Mouse (Mus musculus) midbrain, embryonic 10.5 days (tissue): ENCODE data around the gene Rln1. TPM values are rescaled to one million over a fixed set of nuclear protein-coding genes. Genes with fewer than 3 reads are reported as not detected.

Experiments used
- DNase-seq: peaks from one replicate; pipeline ENCODE4 v3.0.0-alpha.2; 2017; ENCODE audit warnings: low spot score
- H3K27ac ChIP-seq: fragments of 300-500 bp; sonication (generic); replicated peaks from 2 replicates; pipeline ENCODE4 v1.5.1; 2016; ENCODE audit warnings: mild to moderate bottlenecking
- H3K27me3 ChIP-seq: fragments of 300-500 bp; sonication (generic); 2 replicates; pipeline ENCODE4 v1.6.1; 2016; ENCODE audit warnings: low read depth, mild to moderate bottlenecking; ENCODE audit not compliant: poor library complexity, severe bottlenecking
- H3K36me3 ChIP-seq: fragments of 300-500 bp; sonication (generic); 2 replicates; pipeline ENCODE4 v1.6.1; 2016; ENCODE audit warnings: mild to moderate bottlenecking, moderate library complexity
- H3K4me1 ChIP-seq: fragments of 300-500 bp; sonication (generic); 2 replicates; pipeline ENCODE4 v1.6.1; 2016
- H3K4me3 ChIP-seq: fragments of 300-500 bp; sonication (generic); 2 replicates; pipeline ENCODE4 v1.5.1; 2016; ENCODE audit warnings: mild to moderate bottlenecking, moderate library complexity
- H3K9me3 ChIP-seq: fragments of 300-500 bp; sonication (generic); replicated peaks from 2 replicates; pipeline ENCODE4 v1.6.1; 2016; ENCODE audit warnings: mild to moderate bottlenecking
- WGBS: fragments of 180-500 bp; shearing (Covaris S2); methylation state at CpG from one replicate; pipeline ENCODE4 v1.1.7; 2016; 5-methylcytosine and 5-hydroxymethylcytosine counted together
- polyA plus RNA-seq: library from polyadenylated mRNA; unstranded; fragments of >200 nt; fragmentation: Nextera tagmentation; extraction: Ambion mirVana; gene quantifications from 2 replicates; pipeline ENCODE4 v1.2.1, GENCODE M21; 2016

The Rln1 gene
- 0.57 and 1.3 TPM in 2 replicates for polyA plus RNA-seq

DNA sequence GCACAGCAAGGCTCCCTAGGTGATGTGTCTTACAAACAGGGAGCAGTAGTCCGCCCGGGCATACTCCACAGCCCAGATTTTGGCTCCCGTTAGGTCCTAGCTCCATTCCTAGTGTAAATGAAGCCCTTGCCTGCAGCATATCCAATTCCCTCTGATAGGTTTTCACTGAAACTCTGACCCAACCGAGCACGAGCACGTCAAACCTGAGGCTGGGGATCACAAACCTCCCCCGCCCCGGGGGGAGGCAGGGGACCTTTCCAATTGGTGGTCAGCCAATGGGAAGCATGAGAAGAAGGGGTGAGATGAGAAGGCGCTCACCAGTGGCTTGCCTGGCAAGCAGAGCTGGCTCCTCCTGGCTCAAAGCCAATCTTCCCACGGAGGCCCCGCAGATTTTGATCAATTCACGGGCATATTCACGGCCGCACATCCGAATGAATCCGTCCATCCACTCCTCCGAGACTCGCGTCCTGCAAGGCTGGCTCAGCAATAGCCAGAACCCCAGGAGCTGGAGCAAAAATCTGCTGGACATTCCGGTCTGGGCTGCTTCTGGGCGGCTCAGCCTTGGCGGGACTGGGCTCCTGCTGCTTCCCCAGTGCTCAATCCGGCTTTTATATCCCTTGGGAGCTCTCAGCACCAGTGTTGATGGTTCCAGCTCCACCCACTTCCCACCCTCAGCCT is at the start of gene Rln1:
TSS of gene Rln1 (minus strand) at position 603 of the 678 bp plus-strand sequence.
- peaks cover 11% of the 10 kb centered on the region for H3K4me1 ChIP-seq
- DNase-seq = peak; percentile 62
- H3K27ac ChIP-seq = peak within 1 kb of the TSS; percentile 84
- no peaks in the 10 kb centered on the region for H3K36me3 ChIP-seq
- peak within 1 kb of the TSS; percentile 58 for H3K4me3 ChIP-seq
- 3% methylated on average over 23 of the region's 23 CpGs for whole genome bisulfite sequencing
- H3K9me3 ChIP-seq = no peaks in the 10 kb centered on the region
- peaks cover 27% of the 10 kb centered on the region for H3K27me3 ChIP-seq

DNA sequence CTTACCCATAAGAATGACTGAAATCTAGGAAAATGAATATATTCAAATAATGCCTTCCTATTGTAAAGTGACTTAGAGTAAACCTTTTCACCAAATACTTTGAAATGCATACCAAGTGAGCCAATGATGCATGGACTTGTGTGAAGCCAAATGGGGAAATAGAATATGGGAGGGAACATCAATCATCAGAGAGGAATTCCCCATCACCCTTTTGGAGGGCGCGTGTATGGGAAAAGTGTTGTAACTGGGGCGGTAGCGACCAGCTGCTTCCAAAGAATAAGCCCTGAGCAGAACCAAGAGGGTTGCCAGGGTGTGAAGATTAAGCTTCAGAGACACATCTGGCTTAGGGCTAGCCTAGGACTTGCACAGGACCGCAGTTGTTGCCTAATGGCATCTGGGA is 48.9 kb upstream of the Rln1 start:
- Histone ChIP-seq H3K4me1 (no peaks in the 10 kb centered on the region), H3K9me3 (no peaks in the 10 kb centered on the region), H3K36me3 (no peaks in the 10 kb centered on the region), H3K4me3 (no peak overlapping the region), H3K27ac (no peak overlapping the region), H3K27me3 (no peaks in the 10 kb centered on the region)
- 94% methylated on average over 5 of the region's 5 CpGs for WGBS
- DNase-seq = no peak

DNA sequence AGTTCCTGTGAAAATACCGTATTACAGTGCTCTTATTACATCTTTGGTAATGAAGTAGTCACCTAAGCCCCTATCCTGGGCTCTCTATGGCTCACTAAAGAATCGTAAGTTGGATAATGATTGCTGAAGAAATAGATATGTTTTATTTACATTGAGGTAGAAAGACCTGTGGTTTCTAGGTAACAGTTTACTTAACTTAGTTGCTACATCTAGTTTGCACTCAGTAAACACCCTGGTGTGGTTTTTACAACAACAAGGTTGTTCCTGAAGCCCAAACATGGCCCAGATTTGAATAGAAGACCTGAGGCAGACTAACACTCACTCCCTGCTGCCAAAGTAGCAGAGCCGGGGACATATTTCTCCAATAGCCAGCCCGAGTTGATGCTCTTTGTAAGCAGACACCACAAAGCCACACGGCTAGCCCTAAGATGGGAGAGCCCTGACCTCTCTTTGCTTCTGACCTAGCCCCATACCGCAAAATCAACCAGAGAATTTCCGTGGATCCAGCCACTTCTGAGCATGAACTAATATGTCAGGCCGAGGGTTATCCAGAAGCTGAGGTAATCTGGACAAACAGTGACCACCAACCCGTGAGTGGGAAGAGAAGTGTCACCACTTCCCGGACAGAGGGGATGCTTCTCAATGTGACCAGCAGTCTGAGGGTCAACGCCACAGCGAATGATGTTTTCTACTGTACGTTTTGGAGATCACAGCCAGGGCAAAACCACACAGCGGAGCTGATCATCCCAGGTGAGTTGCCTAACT is 45.6 kb upstream of the Rln1 start:
- no peak for DNase-seq
- H3K27me3 ChIP-seq = no peaks in the 10 kb centered on the region
- WGBS = 92% methylated on average over 14 of the region's 14 CpGs
- H3K36me3 ChIP-seq = no peaks in the 10 kb centered on the region
- no peak overlapping the region for H3K27ac ChIP-seq
- no peaks in the 10 kb centered on the region for H3K4me1 ChIP-seq
- no peaks in the 10 kb centered on the region for H3K9me3 ChIP-seq
- H3K4me3 ChIP-seq = no peak overlapping the region

DNA sequence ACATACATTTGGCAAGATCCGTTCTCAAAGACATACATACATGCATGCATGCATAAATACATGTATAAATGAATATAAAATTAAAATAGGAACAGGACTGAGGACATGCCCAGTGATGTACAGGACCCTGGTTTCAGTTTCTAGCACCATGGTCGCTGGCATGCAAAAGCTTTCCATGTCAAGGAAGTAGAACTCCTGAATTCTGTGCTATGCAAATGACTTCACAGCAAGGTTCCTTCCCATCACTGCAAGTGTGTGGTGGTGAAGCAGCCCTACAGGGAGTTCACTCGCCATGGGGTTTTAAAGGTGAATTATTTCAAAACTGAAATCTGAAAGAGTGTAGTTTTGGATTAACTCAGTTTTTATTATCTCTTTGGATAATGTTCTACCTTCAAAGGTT is 41.9 kb upstream of the Rln1 start:
- H3K27me3 ChIP-seq = no peaks in the 10 kb centered on the region
- no peaks in the 10 kb centered on the region for H3K36me3 ChIP-seq
- no peak overlapping the region for H3K27ac ChIP-seq
- 76% methylated on average over 3 of the region's 3 CpGs for WGBS
- no peak overlapping the region for H3K4me3 ChIP-seq
- H3K4me1 ChIP-seq = no peaks in the 10 kb centered on the region
- no peaks in the 10 kb centered on the region for H3K9me3 ChIP-seq
- no peak for DNase-seq

DNA sequence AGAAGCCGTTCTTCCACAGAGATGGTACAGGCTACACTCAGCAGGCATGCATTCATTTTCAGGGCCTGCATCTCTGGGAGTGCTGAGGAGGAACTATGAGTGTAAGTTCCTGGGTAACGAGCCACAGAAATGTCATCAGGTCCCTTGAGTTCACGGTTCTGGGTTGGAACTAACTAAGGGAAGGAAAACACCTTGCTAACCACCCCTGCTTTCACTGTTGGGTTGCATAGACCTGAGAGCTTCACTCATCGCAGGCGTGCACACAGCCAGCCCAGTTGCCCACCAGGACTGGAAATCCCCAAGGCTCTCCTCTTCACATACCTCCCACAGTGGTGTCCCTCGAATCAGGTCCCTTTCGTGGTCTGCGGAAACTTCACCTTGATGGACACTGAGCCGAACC is 40.5 kb upstream of the Rln1 start:
- Histone ChIP-seq H3K9me3 (no peaks in the 10 kb centered on the region), H3K27me3 (no peaks in the 10 kb centered on the region), H3K27ac (no peak overlapping the region), H3K4me1 (no peaks in the 10 kb centered on the region), H3K36me3 (no peaks in the 10 kb centered on the region), H3K4me3 (no peak overlapping the region)
- 86% methylated on average over 9 of the region's 9 CpGs for WGBS
- DNase-seq = no peak

DNA sequence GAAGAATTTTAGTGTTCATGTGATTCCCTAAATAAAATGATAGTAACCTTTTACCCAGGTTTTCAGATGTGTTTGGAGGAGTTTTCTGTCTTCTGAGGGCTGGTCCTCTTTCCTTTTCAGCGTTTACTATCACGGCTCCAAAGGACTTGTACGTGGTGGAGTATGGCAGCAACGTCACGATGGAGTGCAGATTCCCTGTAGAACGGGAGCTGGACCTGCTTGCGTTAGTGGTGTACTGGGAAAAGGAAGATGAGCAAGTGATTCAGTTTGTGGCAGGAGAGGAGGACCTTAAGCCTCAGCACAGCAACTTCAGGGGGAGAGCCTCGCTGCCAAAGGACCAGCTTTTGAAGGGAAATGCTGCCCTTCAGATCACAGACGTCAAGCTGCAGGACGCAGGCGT is 39.0 kb upstream of the Rln1 start:
- Histone ChIP-seq H3K27me3 (peaks cover under 1% of the 10 kb centered on the region; the same call in 1 of the 2 replicates), H3K4me1 (no peaks in the 10 kb centered on the region), H3K4me3 (peak overlapping the region; percentile 16; the same call in 1 of the 2 replicates), H3K9me3 (no peaks in the 10 kb centered on the region), H3K27ac (no peak overlapping the region), H3K36me3 (no peaks in the 10 kb centered on the region)
- no peak for DNase-seq
- WGBS = 43% methylated on average over 11 of the region's 11 CpGs

DNA sequence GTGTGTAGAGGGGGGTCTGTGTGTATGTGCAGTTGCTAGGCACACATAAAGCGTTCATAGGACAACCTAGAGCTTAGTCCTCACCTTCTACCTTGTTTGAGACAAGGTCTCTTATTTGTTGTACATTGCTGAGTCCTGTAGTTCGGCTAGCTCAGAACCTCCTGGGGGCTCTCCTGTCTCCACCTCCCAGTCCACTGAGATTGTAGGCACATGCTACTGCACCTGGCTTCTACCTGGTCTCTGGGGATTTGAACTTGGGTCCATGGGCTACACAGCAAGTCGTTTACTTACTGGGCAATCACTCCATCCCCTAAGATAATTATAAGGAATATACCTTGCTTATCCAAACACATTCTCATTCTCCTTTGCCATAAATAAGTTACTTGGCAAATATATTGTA is 38.2 kb upstream of the Rln1 start:
- 93% methylated on average over 3 of the region's 3 CpGs for WGBS
- Histone ChIP-seq H3K4me3 (no peak overlapping the region), H3K4me1 (peaks cover under 1% of the 10 kb centered on the region), H3K27me3 (peaks cover 8% of the 10 kb centered on the region), H3K27ac (no peak overlapping the region), H3K36me3 (no peaks in the 10 kb centered on the region), H3K9me3 (no peaks in the 10 kb centered on the region)
- no peak for DNase-seq

DNA sequence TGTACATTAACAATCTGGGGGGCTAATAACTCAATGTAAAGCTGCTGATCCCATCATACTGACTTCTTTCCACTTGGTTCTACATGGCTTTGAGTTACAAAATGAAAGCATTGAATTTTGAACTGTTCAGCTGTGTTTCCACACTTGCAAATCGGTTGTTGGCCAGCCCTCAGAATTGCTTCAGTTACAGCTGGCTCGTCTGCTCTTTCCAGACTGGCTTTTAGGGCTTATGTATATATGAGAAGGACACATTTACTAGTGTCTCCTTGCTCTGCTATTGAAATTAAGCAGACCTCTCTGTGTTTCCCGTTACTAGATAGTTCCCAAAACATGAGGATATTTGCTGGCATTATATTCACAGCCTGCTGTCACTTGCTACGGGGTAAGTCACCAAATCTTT is 37.7 kb upstream of the Rln1 start:
- H3K9me3 ChIP-seq = no peaks in the 10 kb centered on the region
- no peak overlapping the region for H3K4me3 ChIP-seq
- H3K36me3 ChIP-seq = no peaks in the 10 kb centered on the region
- H3K4me1 ChIP-seq = peaks cover 6% of the 10 kb centered on the region
- no peak for DNase-seq
- WGBS = 87% methylated on average over 4 of the region's 4 CpGs
- H3K27ac ChIP-seq = no peak overlapping the region
- peaks cover 13% of the 10 kb centered on the region for H3K27me3 ChIP-seq

DNA sequence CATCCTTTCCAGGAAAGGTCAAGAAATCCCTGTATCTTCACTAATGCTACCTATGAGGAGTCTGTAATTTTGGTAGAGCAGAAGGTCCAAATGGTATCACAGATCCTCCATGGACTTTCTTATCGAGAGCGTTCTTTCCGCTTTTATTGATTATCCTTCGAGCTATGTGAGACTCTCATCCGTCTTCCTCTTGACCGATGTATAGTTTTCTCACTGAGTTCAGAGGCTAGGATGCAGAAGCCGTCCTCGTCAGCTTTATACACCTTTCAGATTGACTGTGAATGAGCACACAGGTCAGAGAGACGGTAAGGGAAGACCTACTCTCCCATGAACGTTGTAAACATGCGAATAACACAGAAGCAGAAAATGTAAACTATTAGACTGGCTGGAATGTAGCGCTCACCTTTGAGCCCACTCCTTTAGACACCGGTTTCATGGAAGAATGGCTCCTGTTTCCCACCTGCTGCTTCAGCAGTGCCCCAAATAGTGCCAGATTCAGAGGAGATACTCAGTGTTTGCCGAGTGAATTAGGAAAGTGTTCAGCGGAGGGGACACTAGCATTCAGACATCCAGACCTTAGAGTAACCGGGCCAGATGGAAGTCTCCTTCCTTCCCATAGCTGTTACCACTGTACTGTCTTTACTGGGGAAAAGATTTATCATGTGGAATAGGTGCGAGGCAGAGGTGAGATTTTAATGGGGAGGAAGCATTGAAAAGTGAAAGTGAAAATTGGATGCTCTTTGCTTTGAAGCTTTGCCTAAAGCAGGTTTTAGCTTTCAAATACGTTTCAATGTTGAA is 37.0 kb upstream of the Rln1 start:
- H3K27ac ChIP-seq = no peak overlapping the region
- WGBS = 85% methylated on average over 18 of the region's 18 CpGs
- no peak for DNase-seq
- H3K4me3 ChIP-seq = no peak overlapping the region
- no peaks in the 10 kb centered on the region for H3K9me3 ChIP-seq
- peaks cover 20% of the 10 kb centered on the region for H3K27me3 ChIP-seq
- H3K4me1 ChIP-seq = peaks cover 11% of the 10 kb centered on the region
- no peaks in the 10 kb centered on the region for H3K36me3 ChIP-seq

DNA sequence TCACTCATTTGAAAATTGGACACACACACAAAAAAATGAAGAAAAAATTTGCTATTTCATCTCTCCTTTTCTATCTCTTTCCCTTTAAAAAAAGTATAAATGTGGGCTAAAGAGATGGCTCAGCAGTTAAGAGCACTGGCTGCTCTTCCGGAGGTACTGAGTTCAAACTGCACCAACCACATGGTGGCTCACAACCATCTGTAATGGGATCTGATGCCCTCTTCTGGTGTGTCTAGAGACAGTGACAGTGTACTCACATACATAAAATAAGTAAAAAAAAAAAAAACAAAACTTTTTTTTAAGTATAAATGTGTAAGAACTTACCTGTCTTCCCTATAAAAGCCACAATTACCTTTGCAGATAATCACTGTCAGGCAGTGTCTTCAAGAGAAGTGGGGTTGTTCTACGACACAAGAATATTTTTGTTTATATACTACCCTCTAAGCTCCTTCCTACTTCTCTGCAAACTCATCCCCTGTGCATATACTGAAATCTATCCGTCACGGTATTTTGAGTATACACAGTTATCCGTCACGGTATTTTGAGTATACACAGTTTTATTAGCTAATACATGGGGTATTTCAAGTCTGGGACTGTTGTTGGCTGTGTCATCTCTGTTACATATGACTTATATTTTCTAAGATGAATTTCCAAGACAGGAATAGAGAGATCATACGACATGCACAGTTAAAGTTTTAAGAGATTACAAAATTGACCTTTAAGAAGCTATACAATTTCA is 36.2 kb upstream of the Rln1 start:
- H3K9me3 ChIP-seq = no peaks in the 10 kb centered on the region
- H3K4me3 ChIP-seq = no peak overlapping the region
- H3K27ac ChIP-seq = no peak overlapping the region
- H3K27me3 ChIP-seq = peaks cover 27% of the 10 kb centered on the region
- peaks cover 11% of the 10 kb centered on the region for H3K4me1 ChIP-seq
- H3K36me3 ChIP-seq = no peaks in the 10 kb centered on the region
- no peak for DNase-seq
- WGBS = 94% methylated on average over 7 of the region's 7 CpGs

DNA sequence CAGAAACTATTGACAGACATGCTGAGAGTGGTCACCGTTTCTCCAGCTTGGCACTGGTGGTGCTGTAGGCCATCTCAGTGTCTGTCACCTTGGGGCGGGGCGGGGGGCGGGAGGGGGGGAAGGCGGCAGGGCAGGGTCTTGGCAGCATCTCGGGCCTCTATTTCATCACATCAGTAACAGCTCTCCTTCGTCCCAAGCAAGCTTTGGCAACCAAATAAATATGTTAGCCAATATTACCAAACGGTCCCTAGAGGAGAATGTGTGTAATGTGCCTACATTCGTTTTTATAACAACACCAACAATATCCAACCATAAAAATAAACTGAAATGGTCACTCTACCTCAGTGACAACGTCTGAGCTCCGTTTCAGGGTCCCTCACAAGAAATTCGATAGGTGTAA is 35.6 kb upstream of the Rln1 start:
- peaks cover 27% of the 10 kb centered on the region for H3K27me3 ChIP-seq
- no peaks in the 10 kb centered on the region for H3K36me3 ChIP-seq
- WGBS = 72% methylated on average over 12 of the region's 12 CpGs
- no peaks in the 10 kb centered on the region for H3K9me3 ChIP-seq
- peaks cover 11% of the 10 kb centered on the region for H3K4me1 ChIP-seq
- no peak overlapping the region for H3K27ac ChIP-seq
- H3K4me3 ChIP-seq = no peak overlapping the region
- no peak for DNase-seq

DNA sequence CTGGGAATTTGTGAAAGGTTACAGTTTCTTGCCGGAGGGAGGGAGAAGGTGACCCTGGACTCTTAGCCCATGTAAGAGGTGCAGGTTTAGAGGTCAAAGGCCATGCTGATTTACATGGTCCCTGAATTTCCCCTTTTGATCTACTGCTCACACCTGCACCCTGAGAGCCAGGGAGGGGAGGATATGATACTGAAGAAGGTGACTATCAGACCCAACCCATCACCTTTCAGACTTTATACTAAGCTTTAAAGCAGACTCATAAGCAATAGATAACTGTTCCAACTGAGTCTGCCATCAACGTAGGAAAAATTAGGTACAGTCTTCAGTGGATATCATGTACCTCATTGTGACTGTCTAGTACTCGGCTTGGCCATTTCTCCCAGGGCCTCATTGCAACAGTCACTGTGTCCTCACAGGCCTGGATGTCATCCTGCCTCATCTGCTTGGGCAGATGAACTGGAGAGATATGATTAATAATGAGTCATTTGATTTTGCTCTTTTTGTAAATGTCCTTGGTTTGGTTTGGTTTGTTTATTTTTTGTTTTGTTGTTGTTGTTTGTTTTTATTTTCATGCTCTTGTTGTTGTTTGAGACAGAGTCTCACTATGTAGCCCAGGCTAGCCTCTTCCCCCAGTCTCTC is 34.3 kb upstream of the Rln1 start:
- no peak overlapping the region for H3K4me3 ChIP-seq
- H3K27me3 ChIP-seq = peaks cover 29% of the 10 kb centered on the region
- peaks cover 11% of the 10 kb centered on the region for H3K4me1 ChIP-seq
- H3K27ac ChIP-seq = no peak overlapping the region
- H3K9me3 ChIP-seq = no peaks in the 10 kb centered on the region
- H3K36me3 ChIP-seq = no peaks in the 10 kb centered on the region
- 88% methylated on average over 3 of the region's 3 CpGs for WGBS
- no peak for DNase-seq
